ENCODE assay signal across 10 mouse cellular contexts in genomic region chr10:54059679-54060249, GRCm38 (mm10). TPM values are rescaled to one million over a fixed set of nuclear protein-coding genes. Genes with fewer than 3 reads are reported as not detected.
DNase-seq lines count a peak whose midpoint lies in the region; ATAC-seq and TF ChIP-seq lines count a peak whose summit lies in the region.
"Had no signal": no experiment of that assay in that cellular context is flagged by ENCODE, and none has a peak within 500 bp of the region (broad histone marks: within the 10 kb centered on the region; RNA-seq: fewer than 3 reads in every experiment).

No protein-coding gene starts in this region.

- no peaks in the 10 kb centered on the region for H3K36me3 ChIP-seq in forebrain, embryonic 14.5 days (ENCODE audit: control insufficient read depth, insufficient read depth, low read length)
- no peaks in the 10 kb centered on the region for H3K36me3 ChIP-seq in forebrain, embryonic 11.5 days (ENCODE audit: control insufficient read depth, insufficient read depth, low read length)
- no peaks in the 10 kb centered on the region for H3K36me3 ChIP-seq in kidney, postnatal 0 days (ENCODE audit: insufficient read depth, low read length)
- 0 out of 2 replicates have a peak, but pooled peaks cover 4% of the 10 kb centered on the region for H3K36me3 ChIP-seq in kidney, embryonic 16.5 days (ENCODE audit: insufficient read depth, low read length)

- DNase-seq in forebrain, embryonic 14.5 days (ENCODE audit: low spot score), result peak; percentile 54
- DNase-seq in forebrain, embryonic 11.5 days (ENCODE audit: low spot score), result no peak
- DNase-seq in kidney, postnatal 0 days (ENCODE audit: low spot score), result peak; percentile 41
- DNase-seq in neural tube, embryonic 10.5 days (ENCODE audit: extremely low spot score, low spot score), result no peak
- no peak for DNase-seq in Muller cell, postnatal 12 days (ENCODE audit: inconsistent ontology term)
- DNase-seq: kidney, adult 18-20 months; liver, embryonic 13.5 days had no signal

- no peak overlapping the region for H3K4me3 ChIP-seq in forebrain, embryonic 14.5 days (ENCODE audit: low read depth, low read length)
- H3K4me3 ChIP-seq in forebrain, embryonic 11.5 days (ENCODE audit: low read depth, low read length), result no peak overlapping the region
- no peak overlapping the region for H3K4me3 ChIP-seq in kidney, postnatal 0 days (replicated peaks; ENCODE audit: low read depth, low read length)
- no peak overlapping the region for H3K4me3 ChIP-seq in kidney, embryonic 16.5 days (ENCODE audit: low read length)
- peak overlapping the region; percentile 28; the same call in 1 of the 2 replicates for H3K4me3 ChIP-seq in bone marrow macrophage, adult 2 months (ENCODE audit: insufficient read depth, low read length)
- H3K4me3 ChIP-seq: liver, embryonic 13.5 days had no signal

- no peak for TF ChIP-seq POLR2A in bone marrow macrophage, adult 2 months (IDR thresholded peaks at IDR 0.05; ENCODE audit: borderline replicate concordance, low read depth, low read length)

- no peak overlapping the region for H3K9ac ChIP-seq in forebrain, embryonic 14.5 days (ENCODE audit: low read length)
- H3K9ac ChIP-seq in forebrain, embryonic 11.5 days (ENCODE audit: low read length), result no peak overlapping the region
- no peak overlapping the region for H3K9ac ChIP-seq in kidney, postnatal 0 days (ENCODE audit: low read depth, low read length)
- H3K9ac ChIP-seq in kidney, embryonic 16.5 days (replicated peaks; ENCODE audit: low read length), result no peak overlapping the region
- H3K9ac ChIP-seq: liver, embryonic 13.5 days had no signal

- ATAC-seq in forebrain, embryonic 14.5 days, result no peak
- ATAC-seq in forebrain, embryonic 11.5 days (replicated peaks; ENCODE audit: low FRiP score), result no peak
- no peak for ATAC-seq in kidney, postnatal 0 days (replicated peaks; ENCODE audit: low FRiP score, low read depth)
- ATAC-seq in kidney, embryonic 16.5 days (ENCODE audit: low FRiP score, low TSS enrichment), result no peak
- peak; percentile 90 for ATAC-seq in megakaryocyte, adult 5-6 weeks (ENCODE audit: poor library complexity, severe bottlenecking)

- no peaks in the 10 kb centered on the region for H3K4me1 ChIP-seq in forebrain, embryonic 14.5 days (ENCODE audit: control insufficient read depth, insufficient read depth, low read length)
- H3K4me1 ChIP-seq in forebrain, embryonic 11.5 days (replicated peaks; ENCODE audit: control insufficient read depth, insufficient read depth, low read length), result no peaks in the 10 kb centered on the region
- no peaks in the 10 kb centered on the region for H3K4me1 ChIP-seq in kidney, postnatal 0 days (replicated peaks; ENCODE audit: insufficient read depth, low read length)
- no peaks in the 10 kb centered on the region for H3K4me1 ChIP-seq in kidney, embryonic 16.5 days (ENCODE audit: insufficient read depth, low read length)
- peaks cover 23% of the 10 kb centered on the region for H3K4me1 ChIP-seq in bone marrow macrophage, adult 2 months (ENCODE audit: control insufficient read depth, insufficient read depth, low read length)

- H3K4me2 ChIP-seq in forebrain, embryonic 14.5 days (ENCODE audit: low read length), result no peak overlapping the region
- no peak overlapping the region for H3K4me2 ChIP-seq in forebrain, embryonic 11.5 days (ENCODE audit: low read depth, low read length, severe bottlenecking)
- no peak overlapping the region for H3K4me2 ChIP-seq in kidney, postnatal 0 days (ENCODE audit: low read length)
- no peak overlapping the region for H3K4me2 ChIP-seq in kidney, embryonic 16.5 days (replicated peaks; ENCODE audit: low read depth, low read length)
- H3K4me2 ChIP-seq: liver, embryonic 13.5 days had no signal

- H3K27me3 ChIP-seq in forebrain, embryonic 14.5 days (replicated peaks; ENCODE audit: control insufficient read depth, insufficient read depth, low read length), result no peaks in the 10 kb centered on the region
- H3K27me3 ChIP-seq in forebrain, embryonic 11.5 days (ENCODE audit: control insufficient read depth, insufficient read depth, low read length), result no peaks in the 10 kb centered on the region
- no peaks in the 10 kb centered on the region for H3K27me3 ChIP-seq in kidney, postnatal 0 days (ENCODE audit: insufficient read depth, low read length)
- no peaks in the 10 kb centered on the region for H3K27me3 ChIP-seq in kidney, embryonic 16.5 days (ENCODE audit: insufficient read depth, low read length)
- H3K27me3 ChIP-seq: liver, embryonic 13.5 days had no signal

- H3K27ac ChIP-seq in forebrain, embryonic 14.5 days (ENCODE audit: low read depth, low read length), result no peak overlapping the region
- H3K27ac ChIP-seq in forebrain, embryonic 11.5 days (ENCODE audit: low read depth, low read length), result no peak overlapping the region
- H3K27ac ChIP-seq in kidney, postnatal 0 days, result no peak overlapping the region
- H3K27ac ChIP-seq in kidney, embryonic 16.5 days (ENCODE audit: low read length), result no peak overlapping the region
- H3K27ac ChIP-seq in bone marrow macrophage, adult 2 months (ENCODE audit: insufficient read depth, low read depth, low read length), result peak overlapping the region; percentile 34; the same call in 1 of the 2 replicates

- 68% methylated on average over 6 of the region's 6 CpGs for WGBS in forebrain, embryonic 14.5 days
- 72% methylated on average over 6 of the region's 6 CpGs for WGBS in forebrain, embryonic 11.5 days
- WGBS in kidney, postnatal 0 days, result 60% methylated on average over 6 of the region's 6 CpGs
- 55% methylated on average over 6 of the region's 6 CpGs for WGBS in kidney, embryonic 16.5 days

- H3K9me3 ChIP-seq in forebrain, embryonic 14.5 days (replicated peaks; ENCODE audit: control insufficient read depth, low read length), result no peaks in the 10 kb centered on the region
- no peaks in the 10 kb centered on the region for H3K9me3 ChIP-seq in forebrain, embryonic 11.5 days (ENCODE audit: control insufficient read depth, low read length)
- no peaks in the 10 kb centered on the region for H3K9me3 ChIP-seq in kidney, postnatal 0 days (replicated peaks; ENCODE audit: low read length)
- H3K9me3 ChIP-seq in kidney, embryonic 16.5 days (ENCODE audit: low read length), result no peaks in the 10 kb centered on the region
- H3K9me3 ChIP-seq: liver, embryonic 13.5 days had no signal

- peak; percentile 52; the same call in 1 of the 2 replicates for TF ChIP-seq CTCF in kidney, postnatal 0 days (IDR thresholded peaks at IDR 0.05; ENCODE audit: low read depth)
- no peak for TF ChIP-seq CTCF in bone marrow macrophage, adult 2 months (IDR thresholded peaks at IDR 0.05; ENCODE audit: low read depth, low read length)

RNA-seq across cellular contexts. Expression of gene Man1a, which starts 16.6 kb away (rescaled TPM):
- polyA plus RNA-seq in forebrain, embryonic 14.5 days (2014; fragmentation: Nextera tagmentation; extraction: Ambion mirVana), result 2.0 and 2.5 TPM in 2 replicates
- polyA plus RNA-seq in forebrain, embryonic 11.5 days (2014; fragmentation: Nextera tagmentation; extraction: Ambion mirVana), result 1.7 and 2.1 TPM in 2 replicates
- polyA plus RNA-seq in kidney, postnatal 0 days (2015; fragmentation: Nextera tagmentation; extraction: Ambion mirVana), result 8.7 and 10.3 TPM in 2 replicates
- 6.5 and 8.4 TPM in 2 replicates for polyA plus RNA-seq in kidney, embryonic 16.5 days (2015; fragmentation: Nextera tagmentation; extraction: Ambion mirVana)
- polyA plus RNA-seq in bone marrow macrophage, adult 2 months (2012; ENCODE audit: insufficient read depth, insufficient read length, missing spikeins), result 119 and 127 TPM in 2 replicates
- total RNA-seq in megakaryocyte, adult 5-6 weeks (2015), result 60.6 and 67.8 TPM in 2 replicates
- 49.5 and 51.2 TPM in 2 replicates for total RNA-seq in megakaryocyte, adult 5-6 weeks (2017)

Comparison
In these comparisons a context has a peak if more than half of its experiments do, and no peak if none do; other contexts are left out.
1. DNase-seq: peak in forebrain, embryonic 14.5 days (single experiment) and kidney, postnatal 0 days (single experiment); none in forebrain, embryonic 11.5 days (single experiment), neural tube, embryonic 10.5 days (single experiment) and Muller cell, postnatal 12 days (single experiment).
2. RNA of gene Man1a, which starts 16.6 kb away (polyA plus RNA-seq): 119 to 127 TPM in bone marrow macrophage, adult 2 months; 8.7 to 10.3 TPM in kidney, postnatal 0 days, 6.5 to 8.4 TPM in kidney, embryonic 16.5 days, 1.7 to 2.1 TPM in forebrain, embryonic 11.5 days and 2.0 to 2.5 TPM in forebrain, embryonic 14.5 days; every median in the first group is over 10 times any median in the second.